Mouse (Mus musculus) heart, embryonic 16.5 days (tissue): ENCODE results near the gene Celf2. TPM values are rescaled to one million over a fixed set of nuclear protein-coding genes. Genes with fewer than 3 reads are reported as not detected.

Experiments
- ATAC-seq: fragments of 200-750 bp; cut with Nextera tagmentation; replicated peaks from 2 replicates; pipeline ENCODE4 v1.8.0; 2017; ENCODE audit warnings: moderate number of reproducible peaks; ENCODE audit not compliant: insufficient read depth, low FRiP score; ENCODE audit errors: extremely low read depth
- H3K27ac ChIP-seq: fragments of 300-500 bp; sonication (generic); 2 replicates; pipeline ENCODE4 v1.5.1; 2014; ENCODE audit warnings: mild to moderate bottlenecking, low read length, control low read depth, moderate library complexity
- H3K27me3 ChIP-seq: fragments of 300-500 bp; sonication (generic); 2 replicates; pipeline ENCODE4 v1.6.1; 2014; ENCODE audit warnings: low read length, mixed read lengths; ENCODE audit not compliant: control insufficient read depth, insufficient read depth
- H3K36me3 ChIP-seq: fragments of 300-500 bp; sonication (generic); 2 replicates; pipeline ENCODE4 v1.6.1; 2014; ENCODE audit not compliant: control insufficient read depth, insufficient read depth
- H3K4me1 ChIP-seq: fragments of 300-500 bp; sonication (generic); 2 replicates; pipeline ENCODE4 v1.6.1; 2014; ENCODE audit warnings: low read length, mixed read lengths; ENCODE audit not compliant: control insufficient read depth, insufficient read depth
- H3K4me2 ChIP-seq: fragments of 300-500 bp; sonication (generic); 2 replicates; pipeline ENCODE4 v1.6.1; 2014; ENCODE audit warnings: low read depth, mild to moderate bottlenecking, control low read depth, low read length
- H3K4me3 ChIP-seq: fragments of 300-500 bp; sonication (generic); 2 replicates; pipeline ENCODE4 v1.5.1; 2014; ENCODE audit warnings: mild to moderate bottlenecking, control low read depth, low read length
- H3K9ac ChIP-seq: fragments of 300-500 bp; sonication (generic); 2 replicates; pipeline ENCODE4 v1.6.1; 2014; ENCODE audit warnings: low read length, control low read depth
- H3K9me3 ChIP-seq: fragments of 300-500 bp; sonication (generic); replicated peaks from 2 replicates; pipeline ENCODE4 v1.6.1; 2016; ENCODE audit warnings: low read length; ENCODE audit not compliant: control insufficient read depth
- WGBS: fragments of 180-500 bp; shearing (Covaris S2); extraction: QIAGEN DNeasy Blood & Tissue Kit; methylation state at CpG from one replicate; pipeline ENCODE4 v1.1.7; 2014; 5-methylcytosine and 5-hydroxymethylcytosine counted together
- polyA plus RNA-seq: library from polyadenylated mRNA; unstranded; fragments of >200 nt; fragmentation: Nextera tagmentation; extraction: Ambion mirVana; gene quantifications from 2 replicates; pipeline ENCODE4 v1.2.1, GENCODE M21; 2015

The Celf2 gene
- polyA plus RNA-seq, 1 experiment from 2014 or later = 70.2 TPM

- no peak overlapping the region for H3K9ac ChIP-seq
- ATAC-seq = no peak
- H3K4me3 ChIP-seq = no peak overlapping the region
- H3K9me3 ChIP-seq = no peaks in the 10 kb centered on the region
- no peaks in the 10 kb centered on the region for H3K36me3 ChIP-seq
- H3K27ac ChIP-seq = no peak overlapping the region
- no peak overlapping the region for H3K4me2 ChIP-seq
- WGBS = 44% methylated on average over 3 of the region's 3 CpGs
- H3K27me3 ChIP-seq = no peaks in the 10 kb centered on the region
- peaks cover 18% of the 10 kb centered on the region for H3K4me1 ChIP-seq
Measured at GRCm38 (mm10) chr2:7055958-7056357, 453.4 kb downstream of the Celf2 start.

- Histone ChIP-seq H3K4me1 (peaks cover 12% of the 10 kb centered on the region), H3K9me3 (peaks cover 9% of the 10 kb centered on the region; the same call in 1 of the 2 replicates), H3K9ac (no peak overlapping the region), H3K27ac (no peak overlapping the region), H3K36me3 (peaks cover 9% of the 10 kb centered on the region), H3K4me2 (no peak overlapping the region), H3K27me3 (no peaks in the 10 kb centered on the region), H3K4me3 (no peak overlapping the region)
- 84% methylated on average over 5 of the region's 5 CpGs for WGBS
- no peak for ATAC-seq
Measured at GRCm38 (mm10) chr2:7051090-7051489, 458.3 kb downstream of the Celf2 start.

- WGBS = 12% methylated on average over 1 of the region's 1 CpGs
- Histone ChIP-seq H3K4me1 (peaks cover 1% of the 10 kb centered on the region; the same call in 1 of the 2 replicates), H3K27me3 (no peaks in the 10 kb centered on the region), H3K4me2 (no peak overlapping the region), H3K9me3 (peaks cover 9% of the 10 kb centered on the region; the same call in 1 of the 2 replicates), H3K4me3 (no peak overlapping the region), H3K27ac (no peak overlapping the region), H3K36me3 (peaks cover 9% of the 10 kb centered on the region), H3K9ac (no peak overlapping the region)
- ATAC-seq = no peak
Measured at GRCm38 (mm10) chr2:7046155-7046554, 463.2 kb downstream of the Celf2 start.

- Histone ChIP-seq H3K36me3 (peaks cover 9% of the 10 kb centered on the region), H3K4me3 (no peak overlapping the region), H3K4me2 (no peak overlapping the region), H3K4me1 (no peaks in the 10 kb centered on the region), H3K9me3 (peaks cover 9% of the 10 kb centered on the region; the same call in 1 of the 2 replicates), H3K27me3 (no peaks in the 10 kb centered on the region), H3K27ac (no peak overlapping the region), H3K9ac (no peak overlapping the region)
- no peak for ATAC-seq
- 72% methylated on average over 4 of the region's 4 CpGs for WGBS
Measured at GRCm38 (mm10) chr2:7045531-7045930, 463.8 kb downstream of the Celf2 start.

- no peak overlapping the region for H3K4me2 ChIP-seq
- no peak overlapping the region for H3K27ac ChIP-seq
- H3K36me3 ChIP-seq = peaks cover 9% of the 10 kb centered on the region
- H3K9ac ChIP-seq = no peak overlapping the region
- peaks cover 9% of the 10 kb centered on the region; the same call in 1 of the 2 replicates for H3K9me3 ChIP-seq
- ATAC-seq = no peak
- H3K4me1 ChIP-seq = no peaks in the 10 kb centered on the region
- WGBS = 60% methylated on average over 6 of the region's 6 CpGs
- no peak overlapping the region for H3K4me3 ChIP-seq
- H3K27me3 ChIP-seq = no peaks in the 10 kb centered on the region
Measured at GRCm38 (mm10) chr2:7043770-7044459, 465.4 kb downstream of the Celf2 start.

GRCm38 (mm10) chr2:7040940-7041339 is 468.4 kb downstream of the Celf2 start:
- Histone ChIP-seq H3K27me3 (no peaks in the 10 kb centered on the region), H3K4me1 (no peaks in the 10 kb centered on the region), H3K27ac (no peak overlapping the region), H3K9ac (no peak overlapping the region), H3K4me3 (no peak overlapping the region), H3K9me3 (no peaks in the 10 kb centered on the region), H3K36me3 (no peaks in the 10 kb centered on the region), H3K4me2 (no peak overlapping the region)
- 84% methylated on average over 1 of the region's 1 CpGs for WGBS
- ATAC-seq = no peak

- no peaks in the 10 kb centered on the region for H3K27me3 ChIP-seq
- no peak overlapping the region for H3K4me2 ChIP-seq
- no peak overlapping the region for H3K27ac ChIP-seq
- no peaks in the 10 kb centered on the region for H3K9me3 ChIP-seq
- 87% methylated on average over 4 of the region's 4 CpGs for WGBS
- no peak for ATAC-seq
- H3K4me3 ChIP-seq = no peak overlapping the region
- H3K36me3 ChIP-seq = no peaks in the 10 kb centered on the region
- H3K4me1 ChIP-seq = no peaks in the 10 kb centered on the region
- H3K9ac ChIP-seq = no peak overlapping the region
Measured at GRCm38 (mm10) chr2:7038991-7039390, 470.4 kb downstream of the Celf2 start.

- Histone ChIP-seq H3K4me2 (no peak overlapping the region), H3K9ac (no peak overlapping the region), H3K27me3 (no peaks in the 10 kb centered on the region), H3K9me3 (no peaks in the 10 kb centered on the region), H3K36me3 (no peaks in the 10 kb centered on the region), H3K27ac (no peak overlapping the region), H3K4me1 (peaks cover 2% of the 10 kb centered on the region; the same call in 1 of the 2 replicates), H3K4me3 (no peak overlapping the region)
- no peak for ATAC-seq
- WGBS = 71% methylated on average over 1 of the region's 1 CpGs
Measured at GRCm38 (mm10) chr2:7031389-7031788, 478.0 kb downstream of the Celf2 start.

- Histone ChIP-seq H3K27ac (no peak overlapping the region), H3K4me1 (peaks cover 2% of the 10 kb centered on the region; the same call in 1 of the 2 replicates), H3K27me3 (no peaks in the 10 kb centered on the region), H3K4me2 (no peak overlapping the region), H3K9me3 (no peaks in the 10 kb centered on the region), H3K4me3 (no peak overlapping the region), H3K9ac (no peak overlapping the region), H3K36me3 (no peaks in the 10 kb centered on the region)
- no peak for ATAC-seq
- WGBS = 84% methylated on average over 1 of the region's 1 CpGs
Measured at GRCm38 (mm10) chr2:7026737-7027136, 482.6 kb downstream of the Celf2 start.
